Mouse (Mus musculus) neural tube, embryonic 12.5 days (tissue): Measurements from ENCODE around the gene Psd4. TPM values are rescaled to one million over a fixed set of nuclear protein-coding genes. Genes with fewer than 3 reads are reported as not detected.

Experiments
- ATAC-seq: fragments of 200-750 bp; cut with Nextera tagmentation; 2 replicates; pipeline ENCODE4 v1.8.0; 2017; ENCODE audit warnings: low read depth, mild to moderate bottlenecking, moderate TSS enrichment, moderate library complexity; ENCODE audit not compliant: low FRiP score
- H3K27ac ChIP-seq: fragments of 300-500 bp; sonication (generic); 2 replicates; pipeline ENCODE4 v1.5.1; 2016
- H3K27me3 ChIP-seq: fragments of 300-500 bp; sonication (generic); replicated peaks from 2 replicates; pipeline ENCODE4 v1.6.1; 2016; ENCODE audit warnings: mild to moderate bottlenecking
- H3K36me3 ChIP-seq: fragments of 300-500 bp; sonication (generic); 2 replicates; pipeline ENCODE4 v1.6.1; 2016; ENCODE audit warnings: mild to moderate bottlenecking
- H3K4me1 ChIP-seq: fragments of 300-500 bp; sonication (generic); 2 replicates; pipeline ENCODE4 v1.6.1; 2016
- H3K4me2 ChIP-seq: fragments of 300-500 bp; sonication (generic); replicated peaks from 2 replicates; pipeline ENCODE4 v1.6.1; 2016; ENCODE audit warnings: mild to moderate bottlenecking
- H3K4me3 ChIP-seq: fragments of 300-500 bp; sonication (generic); 2 replicates; pipeline ENCODE4 v1.5.1; 2016
- H3K9ac ChIP-seq: fragments of 300-500 bp; sonication (generic); 2 replicates; pipeline ENCODE4 v1.6.1; 2016; ENCODE audit warnings: mild to moderate bottlenecking
- H3K9me3 ChIP-seq: fragments of 300-500 bp; sonication (generic); 2 replicates; pipeline ENCODE4 v1.6.1; 2016; ENCODE audit warnings: mild to moderate bottlenecking
- WGBS: fragments of 180-500 bp; shearing (Covaris S2); methylation state at CpG from one replicate; pipeline ENCODE4 v1.1.7; 2016; 5-methylcytosine and 5-hydroxymethylcytosine counted together
- polyA plus RNA-seq: library from polyadenylated mRNA; unstranded; fragments of >200 nt; fragmentation: Nextera tagmentation; extraction: Ambion mirVana; gene quantifications from 2 replicates; pipeline ENCODE4 v1.2.1, GENCODE M21; 2016

The Psd4 gene
- polyA plus RNA-seq, 1 experiment from 2014 or later = 0.43 TPM

GRCm38 (mm10) chr2:24422815-24423214 is 55.4 kb downstream of the Psd4 start:
- H3K27ac ChIP-seq = no peak overlapping the region
- H3K4me3 ChIP-seq = no peak overlapping the region
- no peak overlapping the region for H3K4me2 ChIP-seq
- H3K4me1 ChIP-seq = no peaks in the 10 kb centered on the region
- no peak overlapping the region for H3K9ac ChIP-seq
- no peaks in the 10 kb centered on the region for H3K27me3 ChIP-seq
- WGBS = 70% methylated on average over 3 of the region's 3 CpGs
- ATAC-seq = no peak
- H3K36me3 ChIP-seq = no peaks in the 10 kb centered on the region
- H3K9me3 ChIP-seq = no peaks in the 10 kb centered on the region

GRCm38 (mm10) chr2:24425630-24426029 is 58.2 kb downstream of the Psd4 start:
- no peak overlapping the region for H3K27ac ChIP-seq
- ATAC-seq = no peak
- WGBS = 89% methylated on average over 2 of the region's 2 CpGs

GRCm38 (mm10) chr2:24427866-24428675 is 60.7 kb downstream of the Psd4 start:
- 28% methylated on average over 12 of the region's 12 CpGs for WGBS
- Histone ChIP-seq H3K36me3 (no peaks in the 10 kb centered on the region), H3K9ac (no peak overlapping the region), H3K27me3 (no peaks in the 10 kb centered on the region), H3K9me3 (no peaks in the 10 kb centered on the region), H3K4me1 (peaks cover 7% of the 10 kb centered on the region; the same call in 1 of the 2 replicates), H3K4me3 (no peak overlapping the region), H3K27ac (no peak overlapping the region), H3K4me2 (0 out of 2 replicates have a peak overlapping the region, but pooled peaks have one; percentile 0)
- ATAC-seq = peak; percentile 92

More at GRCm38 (mm10) chr2:24425630-24426029, 58.2 kb downstream of the Psd4 start:
- Histone ChIP-seq H3K4me1 (peaks cover 7% of the 10 kb centered on the region; the same call in 1 of the 2 replicates), H3K9ac (no peak overlapping the region), H3K4me2 (no peak overlapping the region), H3K4me3 (no peak overlapping the region), H3K36me3 (no peaks in the 10 kb centered on the region), H3K9me3 (no peaks in the 10 kb centered on the region), H3K27me3 (no peaks in the 10 kb centered on the region)

GRCm38 (mm10) chr2:24429806-24430205 is 62.4 kb downstream of the Psd4 start:
- no peak for ATAC-seq
- 83% methylated on average over 4 of the region's 4 CpGs for WGBS
- Histone ChIP-seq H3K9ac (no peak overlapping the region), H3K27me3 (no peaks in the 10 kb centered on the region), H3K4me3 (no peak overlapping the region), H3K9me3 (no peaks in the 10 kb centered on the region), H3K27ac (no peak overlapping the region), H3K4me1 (peaks cover 7% of the 10 kb centered on the region; the same call in 1 of the 2 replicates), H3K36me3 (no peaks in the 10 kb centered on the region), H3K4me2 (no peak overlapping the region)

- H3K36me3 ChIP-seq = no peaks in the 10 kb centered on the region
- no peak overlapping the region for H3K27ac ChIP-seq
- H3K9ac ChIP-seq = no peak overlapping the region
- no peak overlapping the region for H3K4me2 ChIP-seq
- H3K9me3 ChIP-seq = no peaks in the 10 kb centered on the region
- no peak for ATAC-seq
- no peaks in the 10 kb centered on the region for H3K27me3 ChIP-seq
- H3K4me3 ChIP-seq = no peak overlapping the region
- H3K4me1 ChIP-seq = no peaks in the 10 kb centered on the region
- 89% methylated on average over 2 of the region's 2 CpGs for WGBS
These were observed 67.3 kb downstream of the Psd4 start for GRCm38 (mm10) chr2:24434670-24435069.

- no peak for ATAC-seq
- 80% methylated on average over 11 of the region's 11 CpGs for WGBS
- Histone ChIP-seq H3K27me3 (no peaks in the 10 kb centered on the region), H3K9me3 (no peaks in the 10 kb centered on the region), H3K36me3 (no peaks in the 10 kb centered on the region), H3K4me3 (no peak overlapping the region), H3K27ac (no peak overlapping the region), H3K4me1 (no peaks in the 10 kb centered on the region), H3K4me2 (no peak overlapping the region), H3K9ac (no peak overlapping the region)
These were observed 68.3 kb downstream of the Psd4 start for GRCm38 (mm10) chr2:24435699-24436098.

GRCm38 (mm10) chr2:24440056-24440455 is 72.7 kb downstream of the Psd4 start:
- H3K4me1 ChIP-seq = no peaks in the 10 kb centered on the region
- H3K9ac ChIP-seq = no peak overlapping the region
- no peaks in the 10 kb centered on the region for H3K36me3 ChIP-seq
- ATAC-seq = no peak
- H3K27ac ChIP-seq = no peak overlapping the region
- 88% methylated on average over 2 of the region's 2 CpGs for WGBS
- H3K9me3 ChIP-seq = no peaks in the 10 kb centered on the region
- H3K4me3 ChIP-seq = no peak overlapping the region
- H3K27me3 ChIP-seq = no peaks in the 10 kb centered on the region
- H3K4me2 ChIP-seq = no peak overlapping the region

- no peak for ATAC-seq
- H3K36me3 ChIP-seq = no peaks in the 10 kb centered on the region
- H3K27me3 ChIP-seq = no peaks in the 10 kb centered on the region
- H3K4me1 ChIP-seq = no peaks in the 10 kb centered on the region
- no peak overlapping the region for H3K4me3 ChIP-seq
- no peak overlapping the region for H3K27ac ChIP-seq
- H3K4me2 ChIP-seq = no peak overlapping the region
- no peaks in the 10 kb centered on the region for H3K9me3 ChIP-seq
- H3K9ac ChIP-seq = no peak overlapping the region
These were observed 74.5 kb downstream of the Psd4 start for GRCm38 (mm10) chr2:24441899-24442298.

- no peaks in the 10 kb centered on the region for H3K4me1 ChIP-seq
- ATAC-seq = no peak
- H3K4me3 ChIP-seq = no peak overlapping the region
- H3K27ac ChIP-seq = no peak overlapping the region
- no peaks in the 10 kb centered on the region for H3K9me3 ChIP-seq
- no peaks in the 10 kb centered on the region for H3K36me3 ChIP-seq
- no peak overlapping the region for H3K9ac ChIP-seq
- H3K27me3 ChIP-seq = no peaks in the 10 kb centered on the region
- H3K4me2 ChIP-seq = no peak overlapping the region
- 43% methylated on average over 4 of the region's 4 CpGs for WGBS
These were observed 75.0 kb downstream of the Psd4 start for GRCm38 (mm10) chr2:24442303-24442925.

GRCm38 (mm10) chr2:24443256-24443790 is 75.9 kb downstream of the Psd4 start:
- no peak overlapping the region for H3K9ac ChIP-seq
- ATAC-seq = no peak
- no peaks in the 10 kb centered on the region for H3K4me1 ChIP-seq
- H3K27me3 ChIP-seq = no peaks in the 10 kb centered on the region
- H3K9me3 ChIP-seq = no peaks in the 10 kb centered on the region
- H3K4me3 ChIP-seq = no peak overlapping the region
- no peak overlapping the region for H3K4me2 ChIP-seq
- H3K36me3 ChIP-seq = no peaks in the 10 kb centered on the region
- WGBS = 55% methylated on average over 3 of the region's 3 CpGs
- no peak overlapping the region for H3K27ac ChIP-seq

GRCm38 (mm10) chr2:24449111-24449510 is 81.7 kb downstream of the Psd4 start:
- WGBS = 86% methylated on average over 4 of the region's 4 CpGs

GRCm38 (mm10) chr2:24453206-24453605 is 85.8 kb downstream of the Psd4 start:
- Histone ChIP-seq H3K9ac (no peak overlapping the region), H3K36me3 (no peaks in the 10 kb centered on the region), H3K9me3 (no peaks in the 10 kb centered on the region), H3K4me2 (no peak overlapping the region), H3K4me3 (no peak overlapping the region), H3K27me3 (no peaks in the 10 kb centered on the region), H3K27ac (no peak overlapping the region), H3K4me1 (no peaks in the 10 kb centered on the region)
- 83% methylated on average over 5 of the region's 5 CpGs for WGBS
- ATAC-seq = no peak

More at GRCm38 (mm10) chr2:24449111-24449510, 81.7 kb downstream of the Psd4 start:
- no peaks in the 10 kb centered on the region for H3K9me3 ChIP-seq
- H3K4me3 ChIP-seq = no peak overlapping the region
- H3K9ac ChIP-seq = no peak overlapping the region
- ATAC-seq = no peak
- H3K4me1 ChIP-seq = no peaks in the 10 kb centered on the region
- no peaks in the 10 kb centered on the region for H3K27me3 ChIP-seq
- H3K36me3 ChIP-seq = no peaks in the 10 kb centered on the region
- H3K27ac ChIP-seq = no peak overlapping the region
- no peak overlapping the region for H3K4me2 ChIP-seq
